Mouse (Mus musculus): Measurements from ENCODE around the gene Lat2.

Lat2 gene

GRCm38 (mm10) chr5:134571730-134572507, 42.9 kb downstream of the Lat2 start:
- peak; percentile 86 for DNase-seq (ENCODE audit: low spot score)

GRCm38 (mm10) chr5:134568964-134569491, 45.8 kb downstream of the Lat2 start:
- DNase-seq (ENCODE audit: low spot score): no peak

GRCm38 (mm10) chr5:134568030-134568429, 46.8 kb downstream of the Lat2 start:
- no peak for DNase-seq (ENCODE audit: low spot score)

GRCm38 (mm10) chr5:134567445-134567844, 47.4 kb downstream of the Lat2 start:
- no peak for DNase-seq (ENCODE audit: low spot score)

- no peak for DNase-seq (ENCODE audit: low spot score)
Measured at GRCm38 (mm10) chr5:134565696-134566095, 49.1 kb downstream of the Lat2 start.

- no peak for DNase-seq (ENCODE audit: low spot score)
Measured at GRCm38 (mm10) chr5:134564272-134564671, 50.6 kb downstream of the Lat2 start.

GRCm38 (mm10) chr5:134560450-134561171, 54.2 kb downstream of the Lat2 start:
- no peak for DNase-seq (ENCODE audit: low spot score)

GRCm38 (mm10) chr5:134560071-134560449, 54.8 kb downstream of the Lat2 start, which contains the start of gene Syna:
Gene Syna (minus strand): TSS chr5:134560171.
- DNase-seq (ENCODE audit: low spot score): no peak

GRCm38 (mm10) chr5:134555463-134556164, 59.2 kb downstream of the Lat2 start:
- DNase-seq (ENCODE audit: low spot score): peak; percentile 87

GRCm38 (mm10) chr5:134553951-134554546, 60.8 kb downstream of the Lat2 start:
- no peak for DNase-seq (ENCODE audit: low spot score)

- peak; percentile 92 for DNase-seq (ENCODE audit: low spot score)
Measured at GRCm38 (mm10) chr5:134552110-134552972, 62.5 kb downstream of the Lat2 start, which contains the start of gene Clip2. Gene Clip2 (minus strand): TSS chr5:134552434.

GRCm38 (mm10) chr5:134551233-134552109, 63.4 kb downstream of the Lat2 start:
- DNase-seq (ENCODE audit: low spot score): peak; percentile 49

GRCm38 (mm10) chr5:134550836-134551232, 64.0 kb downstream of the Lat2 start:
- DNase-seq (ENCODE audit: low spot score): peak; percentile 10
